ENCODE assay signal across 20 mouse cellular contexts in the genomic region with DNA sequence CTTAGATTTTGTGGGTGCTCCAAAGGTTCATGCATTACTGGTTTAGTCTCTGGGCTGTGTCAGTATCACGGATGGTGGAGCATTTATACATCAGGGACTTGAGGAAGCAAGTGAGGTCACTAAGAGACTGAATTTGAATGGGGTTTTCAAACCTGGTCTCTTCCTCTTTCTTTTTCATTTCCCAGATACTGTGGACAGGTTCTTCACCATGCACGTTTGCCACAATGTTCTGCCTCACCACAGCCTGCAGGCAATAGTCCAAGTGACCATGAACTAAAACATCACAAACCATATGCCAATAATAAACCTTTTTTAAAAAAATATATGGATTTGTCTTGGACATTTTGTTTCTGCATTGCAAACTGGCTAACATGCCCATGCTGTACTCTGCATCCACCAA.
DNase-seq lines count a peak whose midpoint lies in the region; TF ChIP-seq lines count a peak whose summit lies in the region.
"Had no signal": no experiment of that assay in that cellular context is flagged by ENCODE, and none has a peak within 500 bp of the region (broad histone marks: within the 10 kb centered on the region; RNA-seq: fewer than 3 reads in every experiment).

No protein-coding gene starts in this region.

- H3K27me3 ChIP-seq in CH12.LX (replicated peaks), result no peaks in the 10 kb centered on the region
- H3K27me3 ChIP-seq in embryonic facial prominence, embryonic 10.5 days (replicated peaks; ENCODE audit: low read depth, poor library complexity, severe bottlenecking), result no peaks in the 10 kb centered on the region
- H3K27me3 ChIP-seq: embryonic facial prominence, embryonic 12.5 days; forebrain, embryonic 13.5 days; forebrain, embryonic 15.5 days had no signal

- TF ChIP-seq CTCF in CH12.LX (conservative IDR thresholded peaks at IDR 0.05 in 1 of 2, IDR thresholded peaks at IDR 0.05 in 1 of 2; ENCODE audit: low read depth in 2 of 2, low read length in 2 of 2), result no peak

- H3K9me3 ChIP-seq in CH12.LX (replicated peaks; ENCODE audit: low read length), result no peaks in the 10 kb centered on the region
- H3K9me3 ChIP-seq in embryonic facial prominence, embryonic 10.5 days, result no peaks in the 10 kb centered on the region
- H3K9me3 ChIP-seq: embryonic facial prominence, embryonic 12.5 days; forebrain, embryonic 13.5 days; forebrain, embryonic 15.5 days had no signal

- WGBS in embryonic facial prominence, embryonic 10.5 days, result 81% methylated on average over 2 of the region's 2 CpGs

- no peak overlapping the region for H3K27ac ChIP-seq in CH12.LX (ENCODE audit: insufficient read depth, low read depth)
- no peak overlapping the region for H3K27ac ChIP-seq in embryonic facial prominence, embryonic 10.5 days (replicated peaks)
- H3K27ac ChIP-seq: embryonic facial prominence, embryonic 12.5 days; forebrain, embryonic 13.5 days; forebrain, embryonic 15.5 days had no signal

- H3K79me2 ChIP-seq in CH12.LX (replicated peaks; ENCODE audit: control insufficient read depth, extremely low read depth, insufficient read depth, poor library complexity, severe bottlenecking), result no peaks in the 10 kb centered on the region

- no peak overlapping the region for H3K9ac ChIP-seq in CH12.LX (ENCODE audit: insufficient read depth, low read depth)
- H3K9ac ChIP-seq: embryonic facial prominence, embryonic 12.5 days; forebrain, embryonic 13.5 days; forebrain, embryonic 15.5 days; forebrain, postnatal 0 days had no signal

- TF ChIP-seq RAD21 in CH12.LX (IDR thresholded peaks at IDR 0.05; ENCODE audit: low read depth, low read length), result no peak

- DNase-seq in spleen, postnatal 36 days (ENCODE audit: low spot score in 2 of 2), result peak; percentile 6 to 11
- no peak for DNase-seq in spleen, postnatal 14 days (ENCODE audit: low spot score in 2 of 2)
- DNase-seq in CH12.LX (ENCODE audit: extremely low read depth), result peak; percentile 59
- DNase-seq in layer of hippocampus, adult 18-20 months (ENCODE audit: low spot score in 2 of 2), result no peak
- DNase-seq in embryonic facial prominence, embryonic 10.5 days (ENCODE audit: low spot score), result no peak
- DNase-seq: adrenal gland, adult 2 months; adrenal gland, postnatal 10 days; adrenal gland, postnatal 25 days; B cell, adult 2 months; cerebellum, adult 11 months; cerebellum, adult 18-20 months; cerebellum, adult 8-10 months; cerebellum, adult 9-11 months; cerebellum, postnatal 14 days; cerebellum, postnatal 36 days; embryo, embryonic 11 days; forebrain, postnatal 0 days had no signal

- H3K4me3 ChIP-seq in CH12.LX (replicated peaks in 1 of 3; ENCODE audit: low read depth in 2 of 3, low read length in 2 of 3, poor library complexity in 1 of 3), result no peak overlapping the region
- H3K4me3 ChIP-seq in embryonic facial prominence, embryonic 10.5 days, result no peak overlapping the region
- H3K4me3 ChIP-seq: embryonic facial prominence, embryonic 12.5 days; forebrain, embryonic 13.5 days; forebrain, embryonic 15.5 days had no signal

- 0 out of 2 replicates have a peak overlapping the region, but pooled peaks have one; percentile 1 for H3K4me2 ChIP-seq in CH12.LX (ENCODE audit: insufficient read depth, low read depth, poor library complexity, severe bottlenecking)
- H3K4me2 ChIP-seq: embryonic facial prominence, embryonic 12.5 days; forebrain, embryonic 13.5 days; forebrain, embryonic 15.5 days had no signal

- no peak; the same call in 1 of the 2 replicates for TF ChIP-seq EP300 in CH12.LX (IDR thresholded peaks at IDR 0.05; ENCODE audit: low read length)

- dilution Hi-C loops in CH12.LX (cut with MboI; ENCODE audit: extremely low pct_ligation_motif_present, extremely low pct_unique_long_range_greater_than_20kb, low sequenced_read_pairs), result no loop called here

- H3K36me3 ChIP-seq in CH12.LX (replicated peaks in 1 of 2; ENCODE audit: control insufficient read depth in 1 of 2, insufficient read depth in 1 of 2, low read length in 1 of 2), result no peaks in the 10 kb centered on the region
- no peaks in the 10 kb centered on the region for H3K36me3 ChIP-seq in embryonic facial prominence, embryonic 10.5 days (replicated peaks)
- H3K36me3 ChIP-seq: embryonic facial prominence, embryonic 12.5 days; forebrain, embryonic 15.5 days had no signal

- TF ChIP-seq POLR2A in CH12.LX (IDR thresholded peaks at IDR 0.05; ENCODE audit: low read depth, low read length), result no peak

- in situ Hi-C loops in CH12.LX (cut with MboI; ENCODE audit: low pct_ligation_motif_present, low pct_unique_long_range_greater_than_20kb, low sequenced_read_pairs), result no loop called here

- H3K4me1 ChIP-seq in CH12.LX (ENCODE audit: control insufficient read depth in 1 of 2, insufficient read depth in 2 of 2), result peaks cover 4 to 15% of the 10 kb centered on the region in 2 experiments; a peak in 3 of 4 replicates
- H3K4me1 ChIP-seq in embryonic facial prominence, embryonic 10.5 days, result no peaks in the 10 kb centered on the region
- H3K4me1 ChIP-seq: embryonic facial prominence, embryonic 12.5 days; forebrain, embryonic 13.5 days; forebrain, embryonic 15.5 days had no signal

TF ChIP-seq in CH12.LX, 34 proteins besides CTCF, POLR2A, EP300 and RAD21:
- TF ChIP-seq ETS1 (conservative IDR thresholded peaks at IDR 0.05; ENCODE audit: low read depth, low read length) (peak; percentile 26; the same call in 1 of the 2 replicates), BHLHE40 (IDR thresholded peaks at IDR 0.05; ENCODE audit: low read depth, low read length) (peak; percentile 74), KAT2A (IDR thresholded peaks at IDR 0.05; ENCODE audit: insufficient replicate concordance, low read length) (no peak)

Comparison
In these comparisons a context has a peak if more than half of its experiments do, and no peak if none do; other contexts are left out.
1. DNase-seq: peak in spleen, postnatal 36 days (2 of 2) and CH12.LX (single experiment); none in spleen, postnatal 14 days (0 of 2), layer of hippocampus, adult 18-20 months (0 of 2) and embryonic facial prominence, embryonic 10.5 days (single experiment).